17 mouse cellular contexts compared by ENCODE assay signal in the genomic region with DNA sequence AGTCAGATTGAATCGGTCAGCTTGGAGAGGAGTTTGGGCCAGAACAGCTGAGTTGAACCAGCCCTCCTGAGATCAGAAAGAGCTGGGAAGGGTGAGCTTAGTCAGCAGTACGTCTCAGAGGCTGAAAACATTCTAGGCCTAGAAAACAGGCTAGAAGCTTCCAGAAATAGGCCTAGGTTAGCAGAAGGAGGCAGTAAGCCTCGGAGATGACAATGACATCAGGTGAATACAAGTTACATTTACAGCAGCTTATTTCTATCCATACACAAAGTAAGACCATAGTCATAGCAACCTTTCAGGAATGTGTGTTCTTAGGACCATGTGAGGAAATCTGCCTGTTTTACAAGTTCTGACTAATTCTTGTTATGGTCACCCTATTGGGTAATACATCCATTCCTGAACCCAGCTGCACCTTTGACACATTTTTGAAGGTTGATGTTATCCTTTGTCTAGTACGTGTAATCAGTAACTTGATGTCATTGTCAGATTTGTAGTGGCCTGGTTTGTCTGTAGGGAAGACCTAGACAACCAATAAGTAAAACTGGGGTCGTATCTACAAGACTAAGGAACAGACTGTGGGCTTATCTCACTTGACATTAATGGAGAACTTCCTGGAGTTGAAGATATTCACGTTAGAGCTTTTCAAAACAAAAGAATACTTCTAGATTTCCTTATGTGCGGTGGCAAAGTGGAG. TPM values are rescaled to one million over a fixed set of nuclear protein-coding genes. Genes with fewer than 3 reads are reported as not detected.
DNase-seq lines count a peak whose midpoint lies in the region; ATAC-seq and TF ChIP-seq lines count a peak whose summit lies in the region.
"Had no signal": no experiment of that assay in that cellular context is flagged by ENCODE, and none has a peak within 500 bp of the region (broad histone marks: within the 10 kb centered on the region; RNA-seq: fewer than 3 reads in every experiment).

No protein-coding gene starts in this region.

- peaks cover 29% of the 10 kb centered on the region for H3K4me1 ChIP-seq in heart, embryonic 15.5 days (replicated peaks)
- H3K4me1 ChIP-seq in heart, adult 2 months (ENCODE audit: control insufficient read depth, insufficient read depth, low read length): peaks cover 5% of the 10 kb centered on the region
- peaks cover 6 to 47% of the 10 kb centered on the region in 2 experiments for H3K4me1 ChIP-seq in MEL (ENCODE audit: control insufficient read depth in 1 of 2, insufficient read depth in 2 of 2, low read length in 2 of 2)
- peaks cover 43% of the 10 kb centered on the region for H3K4me1 ChIP-seq in liver, postnatal 0 days (ENCODE audit: insufficient read depth)

- TF ChIP-seq EP300 in heart, adult 2 months (IDR thresholded peaks at IDR 0.05; ENCODE audit: insufficient read depth, low read depth, low read length): no peak
- TF ChIP-seq EP300 in MEL (IDR thresholded peaks at IDR 0.05; ENCODE audit: low read depth in 1 of 2, low read length in 2 of 2): peak; percentile 81 to 86
- TF ChIP-seq EP300 in liver, postnatal 0 days (IDR thresholded peaks at IDR 0.05; ENCODE audit: low read depth): no peak

- TF ChIP-seq RAD21 in MEL (IDR thresholded peaks at IDR 0.05; ENCODE audit: low read depth, low read length): no peak

- no peaks in the 10 kb centered on the region for H3K79me2 ChIP-seq in heart, adult 2 months (replicated peaks; ENCODE audit: control insufficient read depth, insufficient read depth, low read length)
- peaks cover 17% of the 10 kb centered on the region for H3K79me2 ChIP-seq in MEL (ENCODE audit: control insufficient read depth, insufficient read depth, low read length, poor library complexity)

- H3K27me3 ChIP-seq in heart, embryonic 15.5 days: peaks cover 2% of the 10 kb centered on the region; the same call in 1 of the 2 replicates
- no peaks in the 10 kb centered on the region for H3K27me3 ChIP-seq in heart, adult 2 months (ENCODE audit: control insufficient read depth, insufficient read depth, low read length)
- H3K27me3 ChIP-seq in MEL (ENCODE audit: control insufficient read depth in 1 of 2, insufficient read depth in 2 of 2, low read length in 2 of 2): no peaks in the 10 kb centered on the region
- H3K27me3 ChIP-seq in liver, postnatal 0 days (ENCODE audit: insufficient read depth, low read length): peaks cover 11% of the 10 kb centered on the region

- intact Hi-C loops in heart, adult 2 months (cut with DNase I): loop anchor here (2.0 to 5.0 kb wide), 3 partner anchors 15 to 433 kb away; a partner anchor contains a TSS

- TF ChIP-seq CTCF in heart, adult 2 months (IDR thresholded peaks at IDR 0.05): no peak
- no peak for TF ChIP-seq CTCF in MEL (IDR thresholded peaks at IDR 0.05 in 2 of 3, conservative IDR thresholded peaks at IDR 0.05 in 1 of 3; ENCODE audit: control insufficient read depth in 1 of 3, insufficient read depth in 1 of 3, low read depth in 2 of 3, low read length in 3 of 3, poor library complexity in 1 of 3, severe bottlenecking in 1 of 3)
- TF ChIP-seq CTCF in liver, postnatal 0 days (IDR thresholded peaks at IDR 0.05; ENCODE audit: low read depth): no peak

- H3K9ac ChIP-seq in heart, embryonic 15.5 days: no peak overlapping the region
- no peak overlapping the region for H3K9ac ChIP-seq in heart, adult 2 months (ENCODE audit: low read depth, low read length)
- H3K9ac ChIP-seq in MEL (ENCODE audit: control insufficient read depth, low read depth, low read length, poor library complexity, severe bottlenecking): peak overlapping the region; percentile 24
- H3K9ac ChIP-seq in liver, postnatal 0 days (replicated peaks): no peak overlapping the region
- H3K9ac ChIP-seq: embryonic facial prominence, embryonic 12.5 days; liver, embryonic 14.5 days; neural tube, embryonic 12.5 days had no signal

- H3K27ac ChIP-seq in heart, embryonic 15.5 days: peak overlapping the region; percentile 50
- H3K27ac ChIP-seq in heart, adult 2 months: no peak overlapping the region
- peak overlapping the region; percentile 80 for H3K27ac ChIP-seq in MEL (ENCODE audit: control insufficient read depth, low read depth, low read length)
- peak overlapping the region; percentile 52; the same call in 1 of the 2 replicates for H3K27ac ChIP-seq in liver, postnatal 0 days (ENCODE audit: low read depth)
- H3K27ac ChIP-seq: embryonic facial prominence, embryonic 12.5 days; liver, embryonic 14.5 days; neural tube, embryonic 12.5 days had no signal

- no peak for DNase-seq in heart, adult 2 months
- DNase-seq in 3T3-L1 (ENCODE audit: low read depth, low spot score): peak; percentile 74
- no peak for DNase-seq in MEL (ENCODE audit: low read depth, low spot score)
- no peak for DNase-seq in liver, postnatal 0 days
- no peak for DNase-seq in ovary, postnatal 10 days (ENCODE audit: low spot score)
- DNase-seq in embryo, embryonic 9.5 days (ENCODE audit: extremely low spot score): no peak
- DNase-seq: adrenal gland, postnatal 14 days; cerebellum, adult 11-12 months; cerebellum, postnatal 25 days; heart, postnatal 4 days; kidney, postnatal 4 days; lung, postnatal 10 days; spleen, adult 18-20 months had no signal

- H3K36me3 ChIP-seq in heart, embryonic 15.5 days: peaks cover 4% of the 10 kb centered on the region; the same call in 1 of the 2 replicates
- H3K36me3 ChIP-seq in heart, adult 2 months (ENCODE audit: control insufficient read depth, insufficient read depth, low read length): peaks cover 4% of the 10 kb centered on the region; the same call in 1 of the 2 replicates
- H3K36me3 ChIP-seq in MEL (ENCODE audit: control insufficient read depth in 1 of 2, insufficient read depth in 2 of 2, low read length in 2 of 2): peaks cover 0 to 33% of the 10 kb centered on the region in 2 experiments; a peak in 2 of 4 replicates
- no peaks in the 10 kb centered on the region for H3K36me3 ChIP-seq in liver, postnatal 0 days (replicated peaks; ENCODE audit: insufficient read depth, low read length)
- H3K36me3 ChIP-seq: neural tube, embryonic 12.5 days had no signal

- no peak for ATAC-seq in heart, embryonic 15.5 days (replicated peaks; ENCODE audit: insufficient number of reproducible peaks, insufficient read depth, low FRiP score, low read depth)
- ATAC-seq in liver, postnatal 0 days: no peak

- 67% methylated on average over 7 of the region's 7 CpGs for WGBS in heart, embryonic 15.5 days
- WGBS in heart, adult 2 months: 62% methylated on average over 7 of the region's 7 CpGs
- 53% methylated on average over 7 of the region's 7 CpGs for WGBS in liver, postnatal 0 days (ENCODE audit: insufficient replicate concordance)

- no peak overlapping the region for H3K4me3 ChIP-seq in heart, embryonic 15.5 days
- H3K4me3 ChIP-seq in heart, adult 2 months: no peak overlapping the region
- 0 out of 4 replicates have a peak overlapping the region, but pooled peaks of 1 of the 2 experiments have one; percentile 5 for H3K4me3 ChIP-seq in MEL (ENCODE audit: control insufficient read depth in 1 of 2, insufficient read depth in 1 of 2, low read depth in 2 of 2, low read length in 2 of 2)
- no peak overlapping the region for H3K4me3 ChIP-seq in liver, postnatal 0 days (ENCODE audit: low read depth, low read length)
- H3K4me3 ChIP-seq: embryonic facial prominence, embryonic 12.5 days; neural tube, embryonic 12.5 days had no signal

- H3K4me2 ChIP-seq in heart, embryonic 15.5 days: no peak overlapping the region
- no peak overlapping the region for H3K4me2 ChIP-seq in liver, postnatal 0 days (ENCODE audit: low read depth, low read length)
- H3K4me2 ChIP-seq: embryonic facial prominence, embryonic 12.5 days had no signal

- no peaks in the 10 kb centered on the region for H3K9me3 ChIP-seq in heart, embryonic 15.5 days (replicated peaks)
- H3K9me3 ChIP-seq in MEL (replicated peaks; ENCODE audit: insufficient read depth, low read length): no peaks in the 10 kb centered on the region
- H3K9me3 ChIP-seq in liver, postnatal 0 days (ENCODE audit: low read length): no peaks in the 10 kb centered on the region
- H3K9me3 ChIP-seq: embryonic facial prominence, embryonic 12.5 days; neural tube, embryonic 12.5 days had no signal

- no peak for TF ChIP-seq POLR2A in heart, adult 2 months (IDR thresholded peaks at IDR 0.05; ENCODE audit: insufficient read depth, low read depth, low read length)
- no peak for TF ChIP-seq POLR2A in MEL (IDR thresholded peaks at IDR 0.05; ENCODE audit: control insufficient read depth in 1 of 2, insufficient read depth in 1 of 2, low read depth in 1 of 2, low read length in 2 of 2, poor library complexity in 1 of 2)

RNA-seq across cellular contexts. Expression of a gene that starts 2.6 kb away (rescaled TPM):
- 4.3 TPM in 2 replicates for polyA plus RNA-seq in heart, embryonic 15.5 days (2015; fragmentation: Nextera tagmentation; extraction: Ambion mirVana)
- 10 to 100 TPM; 19.8 to 19.9 TPM for total RNA-seq in heart, adult 2 months (2021)
- 19.1 and 19.3 TPM in 2 replicates for polyA plus RNA-seq in heart, adult 2 months (2012; rRNA removed)
- 31.6 and 37.0 TPM in 2 replicates for total RNA-seq in MEL (2012; rRNA removed)
- polyA plus RNA-seq in MEL (2012; ENCODE audit: insufficient read depth in 1 of 2, insufficient read length in 2 of 2, low read depth in 1 of 2, low replicate concordance in 2 of 2, missing spikeins in 1 of 2): 10 to 100 TPM; 56.4 to 76.3 TPM
- 2.2 and 2.3 TPM in 2 replicates for polyA plus RNA-seq in liver, postnatal 0 days (2015; fragmentation: Nextera tagmentation; extraction: Ambion mirVana)

RNA-seq across cellular contexts. Expression of a gene that starts 6.2 kb away (rescaled TPM):
- polyA plus RNA-seq in heart, embryonic 15.5 days (2015; fragmentation: Nextera tagmentation; extraction: Ambion mirVana): 0.75 and 0.84 TPM in 2 replicates
- total RNA-seq in heart, adult 2 months (2021): 10 to 100 TPM; 18.2 to 18.4 TPM
- polyA plus RNA-seq in heart, adult 2 months (2012; rRNA removed): 27.9 and 32.6 TPM in 2 replicates
- 0.72 and 0.81 TPM in 2 replicates for total RNA-seq in MEL (2012; rRNA removed)
- 1 to 10 TPM in 1 of 2 experiments, not detected in 1; 1.3 TPM for polyA plus RNA-seq in MEL (2012; ENCODE audit: insufficient read depth in 1 of 2, insufficient read length in 2 of 2, low read depth in 1 of 2, low replicate concordance in 2 of 2, missing spikeins in 1 of 2)
- polyA plus RNA-seq in liver, postnatal 0 days (2015; fragmentation: Nextera tagmentation; extraction: Ambion mirVana): 0.48 and 0.52 TPM in 2 replicates

RNA-seq across cellular contexts. Expression of a gene that starts 6.7 kb away (rescaled TPM):
- 3.2 and 3.7 TPM in 2 replicates for polyA plus RNA-seq in heart, embryonic 15.5 days (2015; fragmentation: Nextera tagmentation; extraction: Ambion mirVana)
- total RNA-seq in heart, adult 2 months (2021): 1 to 10 TPM; 3.8 to 3.9 TPM
- 18.8 and 28.2 TPM in 2 replicates for polyA plus RNA-seq in heart, adult 2 months (2012; rRNA removed)
- 7.1 and 10.9 TPM in 2 replicates for total RNA-seq in MEL (2012; rRNA removed)
- 10 to 100 TPM in 1 of 2 experiments, not detected in 1; 15.3 TPM for polyA plus RNA-seq in MEL (2012; ENCODE audit: insufficient read depth in 1 of 2, insufficient read length in 2 of 2, low read depth in 1 of 2, low replicate concordance in 2 of 2, missing spikeins in 1 of 2)
- 4.9 and 5.0 TPM in 2 replicates for polyA plus RNA-seq in liver, postnatal 0 days (2015; fragmentation: Nextera tagmentation; extraction: Ambion mirVana)

RNA-seq across cellular contexts. Expression of a gene that starts 19.6 kb away (rescaled TPM):
- polyA plus RNA-seq in heart, embryonic 15.5 days (2015; fragmentation: Nextera tagmentation; extraction: Ambion mirVana): 338 and 387 TPM in 2 replicates
- 100 to 1,000 TPM; 337 to 437 TPM for total RNA-seq in heart, adult 2 months (2021)
- polyA plus RNA-seq in heart, adult 2 months (2012; rRNA removed): 867 and 1,301 TPM in 2 replicates
- total RNA-seq in MEL (2012; rRNA removed): 5,378 and 5,815 TPM in 2 replicates
- polyA plus RNA-seq in MEL (2012; ENCODE audit: insufficient read depth in 1 of 2, insufficient read length in 2 of 2, low read depth in 1 of 2, low replicate concordance in 2 of 2, missing spikeins in 1 of 2): 1,000 to 10,000 TPM in 1 of 2 experiments, 100 to 1,000 TPM in 1; 376 to 4,421 TPM
- polyA plus RNA-seq in liver, postnatal 0 days (2015; fragmentation: Nextera tagmentation; extraction: Ambion mirVana): 397 and 398 TPM in 2 replicates

RNA-seq across cellular contexts. Expression of a gene that starts 51.7 kb away (rescaled TPM):
- 8.9 and 13.6 TPM in 2 replicates for polyA plus RNA-seq in heart, embryonic 15.5 days (2015; fragmentation: Nextera tagmentation; extraction: Ambion mirVana)
- total RNA-seq in heart, adult 2 months (2021): 10 to 100 TPM in 1 of 2 experiments, 1 to 10 TPM in 1; 9.9 to 13.5 TPM
- polyA plus RNA-seq in heart, adult 2 months (2012; rRNA removed): 10.0 and 17.2 TPM in 2 replicates
- total RNA-seq in MEL (2012; rRNA removed): 7.5 and 10.7 TPM in 2 replicates
- 10 to 100 TPM in 1 of 2 experiments, not detected in 1; 10.0 TPM for polyA plus RNA-seq in MEL (2012; ENCODE audit: insufficient read depth in 1 of 2, insufficient read length in 2 of 2, low read depth in 1 of 2, low replicate concordance in 2 of 2, missing spikeins in 1 of 2)
- polyA plus RNA-seq in liver, postnatal 0 days (2015; fragmentation: Nextera tagmentation; extraction: Ambion mirVana): 42.7 and 44.1 TPM in 2 replicates

Comparison
In these comparisons a context has a peak if more than half of its experiments do, and no peak if none do; other contexts are left out.
1. RNA of a gene that starts 6.2 kb away (polyA plus RNA-seq): 27.9 to 32.6 TPM in heart, adult 2 months; 1.3 TPM in MEL, 0.75 to 0.84 TPM in heart, embryonic 15.5 days and 0.48 to 0.52 TPM in liver, postnatal 0 days; every median in the first group is over 10 times any median in the second.